Mouse (Mus musculus) midbrain, embryonic 13.5 days (tissue): ENCODE data around the gene Gja1. TPM values are rescaled to one million over a fixed set of nuclear protein-coding genes. Genes with fewer than 3 reads are reported as not detected.
"Not testable (repeated sequence)": the region's sequence is repeated elsewhere in the genome, so short reads cannot be mapped to it uniquely, and the experiment has no call there.

Source experiments
- ATAC-seq: fragments of 200-750 bp; cut with Nextera tagmentation; 2 replicates; pipeline ENCODE4 v1.8.0; 2017; ENCODE audit warnings: mild to moderate bottlenecking, moderate TSS enrichment, moderate library complexity
- H3K27ac ChIP-seq: fragments of 300-500 bp; sonication (generic); 2 replicates; pipeline ENCODE4 v1.5.1; 2015; ENCODE audit warnings: inconsistent platforms, mild to moderate bottlenecking, moderate library complexity
- H3K27me3 ChIP-seq: fragments of 300-500 bp; sonication (generic); 2 replicates; pipeline ENCODE4 v1.6.1; 2015; ENCODE audit warnings: mild to moderate bottlenecking, inconsistent platforms
- H3K36me3 ChIP-seq: fragments of 300-500 bp; sonication (generic); 2 replicates; pipeline ENCODE4 v1.6.1; 2015; ENCODE audit warnings: mild to moderate bottlenecking, inconsistent platforms
- H3K4me1 ChIP-seq: fragments of 300-500 bp; sonication (generic); replicated peaks from 2 replicates; pipeline ENCODE4 v1.6.1; 2015; ENCODE audit warnings: inconsistent platforms
- H3K4me2 ChIP-seq: fragments of 300-500 bp; sonication (generic); replicated peaks from 2 replicates; pipeline ENCODE4 v1.6.1; 2015; ENCODE audit warnings: moderate library complexity, mild to moderate bottlenecking, inconsistent platforms
- H3K4me3 ChIP-seq: fragments of 300-500 bp; sonication (generic); replicated peaks from 2 replicates; pipeline ENCODE4 v1.5.1; 2015; ENCODE audit warnings: mild to moderate bottlenecking, inconsistent platforms
- H3K9ac ChIP-seq: fragments of 300-500 bp; sonication (generic); replicated peaks from 2 replicates; pipeline ENCODE4 v1.6.1; 2015; ENCODE audit warnings: mild to moderate bottlenecking, inconsistent platforms
- H3K9me3 ChIP-seq: fragments of 300-500 bp; sonication (generic); 2 replicates; pipeline ENCODE4 v1.6.1; 2016; ENCODE audit warnings: mild to moderate bottlenecking, inconsistent platforms
- WGBS: fragments of 180-500 bp; shearing (Covaris S2); methylation state at CpG from one replicate; pipeline ENCODE4 v1.1.7; 2015; 5-methylcytosine and 5-hydroxymethylcytosine counted together
- polyA plus RNA-seq: library from polyadenylated mRNA; unstranded; fragments of >200 nt; fragmentation: Nextera tagmentation; extraction: Ambion mirVana; gene quantifications from 2 replicates; pipeline ENCODE4 v1.2.1, GENCODE M21; 2015

Gja1 gene
- polyA plus RNA-seq, 1 experiment from 2014 or later = 80.5 TPM

- WGBS = 45% methylated on average over 13 of the region's 13 CpGs
- Histone ChIP-seq H3K4me2 (no peak overlapping the region), H3K9ac (no peak overlapping the region), H3K27ac (no peak overlapping the region), H3K4me1 (no peaks in the 10 kb centered on the region), H3K27me3 (no peaks in the 10 kb centered on the region), H3K36me3 (peaks cover 15% of the 10 kb centered on the region), H3K4me3 (no peak overlapping the region), H3K9me3 (no peaks in the 10 kb centered on the region)
- peak; percentile 68; the same call in 1 of the 2 replicates for ATAC-seq
Measured at GRCm38 (mm10) chr10:56385195-56386109, 8.3 kb downstream of the Gja1 start.

- Histone ChIP-seq H3K9ac (no peak overlapping the region), H3K27ac (no peak overlapping the region), H3K4me1 (no peaks in the 10 kb centered on the region), H3K36me3 (peaks cover 5% of the 10 kb centered on the region), H3K4me3 (no peak overlapping the region), H3K27me3 (no peaks in the 10 kb centered on the region), H3K9me3 (no peaks in the 10 kb centered on the region), H3K4me2 (no peak overlapping the region)
- no peak for ATAC-seq
- 85% methylated on average over 6 of the region's 6 CpGs for WGBS
Measured at GRCm38 (mm10) chr10:56393095-56393784, 16.1 kb downstream of the Gja1 start.

- H3K36me3 ChIP-seq, H3K4me1 ChIP-seq, H3K27me3 ChIP-seq, H3K9me3 ChIP-seq, H3K4me3 ChIP-seq, H3K27ac ChIP-seq, H3K9ac ChIP-seq, H3K4me2 ChIP-seq, ATAC-seq: not testable (repeated sequence)
- 95% methylated on average over 7 of the region's 7 CpGs for WGBS
Measured at GRCm38 (mm10) chr10:56393815-56394417, 16.8 kb downstream of the Gja1 start.

- ATAC-seq = no peak
- no peaks in the 10 kb centered on the region for H3K27me3 ChIP-seq
- no peaks in the 10 kb centered on the region for H3K4me1 ChIP-seq
- WGBS = 91% methylated on average over 8 of the region's 8 CpGs
- no peak overlapping the region for H3K27ac ChIP-seq
- no peak overlapping the region for H3K4me3 ChIP-seq
- H3K36me3 ChIP-seq = no peaks in the 10 kb centered on the region
- H3K4me2 ChIP-seq = no peak overlapping the region
- no peaks in the 10 kb centered on the region for H3K9me3 ChIP-seq
- no peak overlapping the region for H3K9ac ChIP-seq
Measured at GRCm38 (mm10) chr10:56397875-56398274, 20.7 kb downstream of the Gja1 start.

- H3K27me3 ChIP-seq = no peaks in the 10 kb centered on the region
- WGBS = 97% methylated on average over 2 of the region's 2 CpGs
- no peak overlapping the region for H3K4me2 ChIP-seq
- no peaks in the 10 kb centered on the region for H3K9me3 ChIP-seq
- no peak overlapping the region for H3K27ac ChIP-seq
- H3K36me3 ChIP-seq = no peaks in the 10 kb centered on the region
- no peak for ATAC-seq
- H3K4me1 ChIP-seq = no peaks in the 10 kb centered on the region
- no peak overlapping the region for H3K4me3 ChIP-seq
- no peak overlapping the region for H3K9ac ChIP-seq
Measured at GRCm38 (mm10) chr10:56398310-56398709, 21.2 kb downstream of the Gja1 start.

- not testable (repeated sequence) for H3K36me3 ChIP-seq, H3K9me3 ChIP-seq, H3K4me1 ChIP-seq, H3K4me3 ChIP-seq, H3K9ac ChIP-seq, ATAC-seq, H3K27ac ChIP-seq, H3K27me3 ChIP-seq, H3K4me2 ChIP-seq
- 95% methylated on average over 8 of the region's 8 CpGs for WGBS
Measured at GRCm38 (mm10) chr10:56401396-56401795, 24.3 kb downstream of the Gja1 start.

GRCm38 (mm10) chr10:56405934-56406333, 28.8 kb downstream of the Gja1 start:
- H3K4me2 ChIP-seq = no peak overlapping the region
- H3K9me3 ChIP-seq = no peaks in the 10 kb centered on the region
- no peak overlapping the region for H3K4me3 ChIP-seq
- no peak for ATAC-seq
- no peaks in the 10 kb centered on the region for H3K27me3 ChIP-seq
- H3K27ac ChIP-seq = no peak overlapping the region
- H3K9ac ChIP-seq = no peak overlapping the region
- 84% methylated on average over 9 of the region's 9 CpGs for WGBS
- H3K4me1 ChIP-seq = no peaks in the 10 kb centered on the region
- H3K36me3 ChIP-seq = no peaks in the 10 kb centered on the region

- H3K27me3 ChIP-seq = no peaks in the 10 kb centered on the region
- no peak for ATAC-seq
- H3K4me2 ChIP-seq = no peak overlapping the region
- H3K4me1 ChIP-seq = no peaks in the 10 kb centered on the region
- no peaks in the 10 kb centered on the region for H3K9me3 ChIP-seq
- no peak overlapping the region for H3K9ac ChIP-seq
- H3K4me3 ChIP-seq = no peak overlapping the region
- no peak overlapping the region for H3K27ac ChIP-seq
- 89% methylated on average over 6 of the region's 6 CpGs for WGBS
- no peaks in the 10 kb centered on the region for H3K36me3 ChIP-seq
Measured at GRCm38 (mm10) chr10:56406386-56407130, 29.4 kb downstream of the Gja1 start.

GRCm38 (mm10) chr10:56415894-56416570, 38.9 kb downstream of the Gja1 start:
- WGBS = 87% methylated on average over 7 of the region's 7 CpGs

GRCm38 (mm10) chr10:56422518-56422917, 45.4 kb downstream of the Gja1 start:
- Histone ChIP-seq H3K4me1 (no peaks in the 10 kb centered on the region), H3K36me3 (no peaks in the 10 kb centered on the region), H3K9ac (no peak overlapping the region), H3K27ac (no peak overlapping the region), H3K9me3 (no peaks in the 10 kb centered on the region), H3K4me3 (no peak overlapping the region), H3K27me3 (no peaks in the 10 kb centered on the region), H3K4me2 (no peak overlapping the region)
- no peak for ATAC-seq
- 89% methylated on average over 4 of the region's 4 CpGs for WGBS

More at GRCm38 (mm10) chr10:56415894-56416570, 38.9 kb downstream of the Gja1 start:
- Histone ChIP-seq H3K36me3 (no peaks in the 10 kb centered on the region), H3K27me3 (no peaks in the 10 kb centered on the region), H3K9ac (no peak overlapping the region), H3K27ac (no peak overlapping the region), H3K4me3 (no peak overlapping the region), H3K4me1 (no peaks in the 10 kb centered on the region), H3K9me3 (no peaks in the 10 kb centered on the region), H3K4me2 (no peak overlapping the region)
- no peak for ATAC-seq

- 82% methylated on average over 15 of the region's 15 CpGs for WGBS
- Histone ChIP-seq H3K27me3 (no peaks in the 10 kb centered on the region), H3K27ac (no peak overlapping the region), H3K9me3 (no peaks in the 10 kb centered on the region), H3K4me1 (no peaks in the 10 kb centered on the region), H3K4me2 (no peak overlapping the region), H3K36me3 (no peaks in the 10 kb centered on the region), H3K9ac (no peak overlapping the region), H3K4me3 (no peak overlapping the region)
- no peak for ATAC-seq
Measured at GRCm38 (mm10) chr10:56425016-56425798, 48.1 kb downstream of the Gja1 start.
